Mouse (Mus musculus): ENCODE data around the gene Il33.
"Not testable (repeated sequence)": the region's sequence is repeated elsewhere in the genome, so short reads cannot be mapped to it uniquely, and the experiment has no call there.

Gene Il33

GRCm38 (mm10) chr19:29941208-29941607, 16.3 kb downstream of the Il33 start:
- DNase-seq: no peak

GRCm38 (mm10) chr19:29942358-29942757, 17.4 kb downstream of the Il33 start:
- DNase-seq: no peak

GRCm38 (mm10) chr19:29944426-29944825, 19.5 kb downstream of the Il33 start:
- DNase-seq: no peak

GRCm38 (mm10) chr19:29944935-29945334, 20.0 kb downstream of the Il33 start:
- DNase-seq: not testable (repeated sequence)

- DNase-seq: no peak
Measured at GRCm38 (mm10) chr19:29945557-29946422, 20.9 kb downstream of the Il33 start.

GRCm38 (mm10) chr19:29946423-29946716, 21.5 kb downstream of the Il33 start:
- no peak for DNase-seq

- no peak for DNase-seq
Measured at GRCm38 (mm10) chr19:29947056-29947455, 22.1 kb downstream of the Il33 start.

GRCm38 (mm10) chr19:29947891-29948801, 23.2 kb downstream of the Il33 start:
- DNase-seq: peak; percentile 20 to 51

GRCm38 (mm10) chr19:29952538-29952937, 27.6 kb downstream of the Il33 start:
- no peak for DNase-seq

- DNase-seq: no peak
Measured at GRCm38 (mm10) chr19:29953833-29954232, 28.9 kb downstream of the Il33 start.

GRCm38 (mm10) chr19:29955454-29955853, 30.5 kb downstream of the Il33 start:
- no peak for DNase-seq

GRCm38 (mm10) chr19:29960906-29961305, 36.0 kb downstream of the Il33 start:
- no peak for DNase-seq

GRCm38 (mm10) chr19:29961842-29962241, 36.9 kb downstream of the Il33 start:
- DNase-seq: no peak

GRCm38 (mm10) chr19:29963598-29964092, 38.7 kb downstream of the Il33 start:
- no peak for DNase-seq

- no peak for DNase-seq
Measured at GRCm38 (mm10) chr19:29967960-29968359, 43.0 kb downstream of the Il33 start.

- no peak for DNase-seq
Measured at GRCm38 (mm10) chr19:29973396-29973795, 48.5 kb downstream of the Il33 start.

- DNase-seq: no peak
Measured at GRCm38 (mm10) chr19:29978847-29979246, 53.9 kb downstream of the Il33 start.

- no peak for DNase-seq
Measured at GRCm38 (mm10) chr19:29979452-29980089, 54.7 kb downstream of the Il33 start.

GRCm38 (mm10) chr19:29984208-29985005, 59.5 kb downstream of the Il33 start:
- DNase-seq: no peak

- DNase-seq: no peak
Measured at GRCm38 (mm10) chr19:29986464-29987091, 61.7 kb downstream of the Il33 start.

Data from spleen, adult 18-20 months (tissue).